Mouse (Mus musculus): ENCODE results near the gene Tomt. TPM values are rescaled to one million over a fixed set of nuclear protein-coding genes. Genes with fewer than 3 reads are reported as not detected.
"Not testable (repeated sequence)": the region's sequence is repeated elsewhere in the genome, so short reads cannot be mapped to it uniquely, and the experiment has no call there.

Gene Tomt
- polyA plus RNA-seq, 1 experiment from 2014 or later = 0.38 TPM

DNA sequence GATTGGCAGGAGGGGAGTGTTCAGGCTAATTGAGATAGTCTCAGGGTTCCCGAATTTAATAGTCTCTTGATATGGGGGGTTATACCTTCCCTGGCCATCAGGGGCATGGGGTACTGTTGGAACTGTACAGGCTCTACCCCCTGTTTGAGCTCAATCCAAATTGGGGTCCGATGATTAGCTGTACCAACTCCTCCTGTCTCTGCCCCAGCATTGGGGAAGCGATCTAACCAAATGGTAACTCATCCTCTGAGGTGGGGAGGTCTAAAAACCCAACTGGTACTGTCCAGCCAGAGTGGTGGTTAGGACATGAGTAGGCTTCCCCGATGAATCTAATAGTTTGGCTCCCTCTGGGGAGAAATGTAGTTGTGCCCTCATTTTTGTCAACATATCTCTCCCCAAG lies 30.8 kb upstream of the Tomt start:
- Histone ChIP-seq H3K36me3 (ENCODE audit: control insufficient read depth, insufficient read depth, low read length) (no peaks in the 10 kb centered on the region), H3K27me3 (replicated peaks; ENCODE audit: control insufficient read depth, insufficient read depth, low read length) (no peaks in the 10 kb centered on the region), H3K9ac (ENCODE audit: low read depth, low read length) (no peak overlapping the region), H3K4me3 (ENCODE audit: low read length) (no peak overlapping the region), H3K27ac (ENCODE audit: low read depth, low read length) (no peak overlapping the region), H3K9me3 (ENCODE audit: control insufficient read depth, low read length) (no peaks in the 10 kb centered on the region), H3K4me2 (ENCODE audit: low read length) (no peak overlapping the region), H3K4me1 (ENCODE audit: control insufficient read depth, insufficient read depth, low read depth, low read length) (peaks cover 22% of the 10 kb centered on the region)
- no peak for ATAC-seq
- 97% methylated on average over 4 of the region's 4 CpGs for WGBS

DNA sequence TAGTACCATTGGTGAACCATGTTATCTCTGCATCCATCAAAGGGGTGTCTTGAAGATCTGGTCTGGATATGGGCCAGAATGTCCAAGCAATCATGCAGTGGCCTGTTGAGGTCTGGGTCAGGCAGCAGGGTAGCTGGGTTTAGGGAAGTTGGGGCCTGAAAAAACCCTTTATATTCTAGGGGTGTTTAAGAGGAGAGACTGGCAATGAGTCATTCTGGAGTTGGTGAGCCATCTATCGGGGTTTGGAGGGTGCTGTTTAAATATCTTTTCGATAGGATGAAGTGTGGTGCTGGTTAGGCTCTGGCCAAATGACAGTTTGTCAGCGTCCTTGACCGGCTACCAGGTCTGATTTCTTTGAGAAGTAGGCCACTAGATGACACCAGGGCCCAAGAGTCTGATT lies 29.8 kb upstream of the Tomt start:
- ATAC-seq = no peak
- Histone ChIP-seq H3K27ac (ENCODE audit: low read depth, low read length) (no peak overlapping the region), H3K9me3 (ENCODE audit: control insufficient read depth, low read length) (no peaks in the 10 kb centered on the region), H3K4me1 (ENCODE audit: control insufficient read depth, insufficient read depth, low read depth, low read length) (peaks cover 22% of the 10 kb centered on the region), H3K4me2 (ENCODE audit: low read length) (no peak overlapping the region), H3K4me3 (ENCODE audit: low read length) (no peak overlapping the region), H3K36me3 (ENCODE audit: control insufficient read depth, insufficient read depth, low read length) (no peaks in the 10 kb centered on the region), H3K27me3 (replicated peaks; ENCODE audit: control insufficient read depth, insufficient read depth, low read length) (no peaks in the 10 kb centered on the region), H3K9ac (ENCODE audit: low read depth, low read length) (no peak overlapping the region)
- 94% methylated on average over 4 of the region's 4 CpGs for WGBS

DNA sequence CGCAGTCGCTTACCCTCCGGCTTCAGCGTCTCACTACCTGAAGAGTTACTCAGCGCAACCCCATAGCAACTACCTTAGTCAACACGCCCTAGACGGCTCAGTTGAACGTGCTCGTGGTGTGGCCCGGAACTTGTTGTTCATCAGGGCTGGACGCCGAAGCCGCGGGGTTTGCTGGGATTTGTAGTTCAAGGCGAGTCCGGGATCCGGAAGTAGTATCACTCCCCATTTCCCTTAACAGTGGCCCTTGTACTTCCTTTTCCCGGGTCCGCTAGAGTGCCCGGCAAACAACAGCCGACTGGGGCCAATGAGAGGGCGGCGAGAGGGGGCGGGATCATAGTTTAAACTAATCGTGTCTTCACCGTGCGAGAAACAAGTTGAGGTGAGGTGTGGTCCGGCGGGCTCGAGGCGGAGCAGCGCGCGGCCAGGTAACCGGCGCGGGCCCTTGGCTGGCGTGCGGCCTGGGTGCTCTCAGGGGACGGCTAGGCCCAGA lies 27.6 kb upstream of the Tomt start, which contains the start of the genes Lrrc51 and Numa1:
Lrrc51 (minus strand) TSS at position 145 of the 490 bp plus-strand sequence.
Numa1 (plus strand) TSS at position 361 of the 490 bp plus-strand sequence.
- Histone ChIP-seq H3K36me3 (ENCODE audit: control insufficient read depth, insufficient read depth, low read length) (no peaks in the 10 kb centered on the region), H3K27me3 (replicated peaks; ENCODE audit: control insufficient read depth, insufficient read depth, low read length) (no peaks in the 10 kb centered on the region), H3K4me2 (ENCODE audit: low read length) (peak within 1 kb of the TSS; percentile 75), H3K9me3 (ENCODE audit: control insufficient read depth, low read length) (no peaks in the 10 kb centered on the region), H3K9ac (ENCODE audit: low read depth, low read length) (peak within 1 kb of the TSS; percentile 72), H3K27ac (ENCODE audit: low read depth, low read length) (peak within 1 kb of the TSS; percentile 78), H3K4me1 (ENCODE audit: control insufficient read depth, insufficient read depth, low read depth, low read length) (peaks cover 22% of the 10 kb centered on the region), H3K4me3 (ENCODE audit: low read length) (peak within 1 kb of the TSS; percentile 71)
- under 1% methylated on average over 40 of the region's 40 CpGs for WGBS
- ATAC-seq = peak; percentile 99

DNA sequence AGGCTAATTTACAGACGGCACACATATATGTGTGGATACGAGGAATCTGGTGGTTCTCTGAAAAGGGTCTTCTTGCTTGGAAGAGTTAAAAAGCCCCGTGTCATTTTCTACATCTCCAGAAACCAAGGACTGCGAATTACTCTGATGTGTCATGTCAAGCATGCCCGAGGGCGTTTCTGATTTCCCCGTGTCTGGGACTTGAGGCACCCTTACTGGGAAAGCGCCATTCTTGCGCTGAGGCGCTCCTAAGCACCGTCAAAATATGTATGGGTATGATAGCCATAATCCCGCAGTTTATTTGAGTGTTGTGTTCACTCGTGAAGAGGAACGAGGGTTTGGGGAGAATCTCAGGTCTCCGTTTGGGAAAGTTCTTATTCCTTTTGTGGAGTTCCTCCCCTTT lies 27.1 kb upstream of the Tomt start:
- Histone ChIP-seq H3K36me3 (ENCODE audit: control insufficient read depth, insufficient read depth, low read length) (no peaks in the 10 kb centered on the region), H3K27me3 (replicated peaks; ENCODE audit: control insufficient read depth, insufficient read depth, low read length) (no peaks in the 10 kb centered on the region), H3K27ac (ENCODE audit: low read depth, low read length) (peak overlapping the region; percentile 49), H3K4me1 (ENCODE audit: control insufficient read depth, insufficient read depth, low read depth, low read length) (peaks cover 22% of the 10 kb centered on the region), H3K9me3 (ENCODE audit: control insufficient read depth, low read length) (no peaks in the 10 kb centered on the region), H3K4me2 (ENCODE audit: low read length) (peak overlapping the region; percentile 75), H3K4me3 (ENCODE audit: low read length) (peak overlapping the region; percentile 71), H3K9ac (ENCODE audit: low read depth, low read length) (peak overlapping the region; percentile 67)
- WGBS = 7% methylated on average over 15 of the region's 15 CpGs
- peak; percentile 35 for ATAC-seq

DNA sequence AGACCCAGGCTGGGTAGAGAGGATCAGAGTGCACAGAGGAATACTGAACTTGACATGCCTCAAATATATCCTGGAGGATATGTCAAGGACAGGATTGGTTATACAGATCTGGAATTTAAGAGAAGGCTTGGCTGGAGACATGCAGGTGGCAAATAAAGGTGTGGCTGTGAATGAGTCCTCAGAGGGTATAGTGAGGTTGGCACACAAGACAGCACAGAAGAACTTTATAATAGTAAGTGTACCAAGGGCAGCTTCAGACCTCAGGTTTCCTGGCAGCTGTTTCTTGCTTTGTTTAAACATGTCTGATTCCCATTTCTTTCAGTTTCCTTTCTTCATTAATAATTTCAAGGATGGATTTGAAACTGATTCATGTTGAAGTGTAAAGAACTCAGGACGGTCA lies 26.4 kb upstream of the Tomt start:
- peak overlapping the region; percentile 75; the same call in 1 of the 2 replicates for H3K4me2 ChIP-seq (ENCODE audit: low read length)
- no peak for ATAC-seq
- no peak overlapping the region for H3K9ac ChIP-seq (ENCODE audit: low read depth, low read length)

DNA sequence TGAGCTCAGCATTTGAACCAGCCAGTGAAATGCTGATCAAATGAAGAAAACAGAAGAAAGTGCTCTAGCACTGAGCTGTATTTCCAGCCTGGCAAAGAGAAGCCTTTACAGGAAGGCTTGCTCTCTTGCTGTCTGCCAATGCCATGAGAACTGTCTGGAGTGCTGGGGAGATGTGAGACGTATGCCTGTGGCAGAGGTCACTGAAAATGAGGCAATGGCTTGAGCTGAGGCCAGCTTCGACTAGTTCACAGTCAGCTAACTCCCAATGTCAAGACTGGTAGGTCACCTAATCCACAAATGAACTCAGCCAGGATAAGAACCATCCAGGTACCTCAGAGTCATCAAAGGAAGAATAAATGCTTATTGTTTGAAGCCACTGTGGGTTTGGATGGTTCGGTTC lies 21.9 kb upstream of the Tomt start:
- 91% methylated on average over 3 of the region's 3 CpGs for WGBS
- no peak overlapping the region for H3K9ac ChIP-seq (ENCODE audit: low read depth, low read length)
- no peak overlapping the region for H3K27ac ChIP-seq (ENCODE audit: low read depth, low read length)
- H3K4me3 ChIP-seq (ENCODE audit: low read length) = no peak overlapping the region
- ATAC-seq = no peak
- no peaks in the 10 kb centered on the region for H3K27me3 ChIP-seq (replicated peaks; ENCODE audit: control insufficient read depth, insufficient read depth, low read length)
- H3K4me2 ChIP-seq (ENCODE audit: low read length) = no peak overlapping the region
- H3K4me1 ChIP-seq (ENCODE audit: control insufficient read depth, insufficient read depth, low read depth, low read length) = peaks cover 6% of the 10 kb centered on the region; the same call in 1 of the 2 replicates
- no peaks in the 10 kb centered on the region for H3K36me3 ChIP-seq (ENCODE audit: control insufficient read depth, insufficient read depth, low read length)
- H3K9me3 ChIP-seq (ENCODE audit: control insufficient read depth, low read length) = no peaks in the 10 kb centered on the region

More for the DNA sequence above, 26.4 kb upstream of the Tomt start:
- Histone ChIP-seq H3K9me3 (ENCODE audit: control insufficient read depth, low read length) (no peaks in the 10 kb centered on the region), H3K27me3 (replicated peaks; ENCODE audit: control insufficient read depth, insufficient read depth, low read length) (no peaks in the 10 kb centered on the region), H3K36me3 (ENCODE audit: control insufficient read depth, insufficient read depth, low read length) (no peaks in the 10 kb centered on the region), H3K27ac (ENCODE audit: low read depth, low read length) (no peak overlapping the region), H3K4me1 (ENCODE audit: control insufficient read depth, insufficient read depth, low read depth, low read length) (peaks cover 22% of the 10 kb centered on the region), H3K4me3 (ENCODE audit: low read length) (no peak overlapping the region)
- 95% methylated on average over 1 of the region's 1 CpGs for WGBS

DNA sequence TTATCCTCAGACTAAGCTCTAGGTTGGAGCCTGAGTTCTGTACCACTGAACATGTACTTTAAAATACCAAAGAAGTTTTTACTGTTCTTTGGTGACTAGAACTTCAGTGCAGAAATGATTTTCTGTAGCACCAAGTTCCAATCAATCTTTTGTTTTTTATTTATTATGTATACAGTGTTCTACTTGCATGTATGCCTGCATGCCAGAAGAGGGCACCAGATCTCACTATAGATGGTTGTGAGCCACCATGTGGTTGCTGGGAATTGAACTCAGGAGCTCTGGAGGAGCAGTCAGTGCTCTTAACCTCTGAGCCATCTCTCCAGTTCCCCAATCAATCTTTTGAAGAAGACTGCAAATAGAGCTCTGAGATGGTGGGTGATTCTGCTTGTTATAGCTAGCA lies 19.7 kb upstream of the Tomt start:
- H3K27me3 ChIP-seq (replicated peaks; ENCODE audit: control insufficient read depth, insufficient read depth, low read length); H3K4me3 ChIP-seq (ENCODE audit: low read length); H3K9me3 ChIP-seq (ENCODE audit: control insufficient read depth, low read length); H3K27ac ChIP-seq (ENCODE audit: low read depth, low read length); H3K4me1 ChIP-seq (ENCODE audit: control insufficient read depth, insufficient read depth, low read depth, low read length); H3K36me3 ChIP-seq (ENCODE audit: control insufficient read depth, insufficient read depth, low read length); H3K4me2 ChIP-seq (ENCODE audit: low read length); ATAC-seq; H3K9ac ChIP-seq (ENCODE audit: low read depth, low read length): not testable (repeated sequence)

DNA sequence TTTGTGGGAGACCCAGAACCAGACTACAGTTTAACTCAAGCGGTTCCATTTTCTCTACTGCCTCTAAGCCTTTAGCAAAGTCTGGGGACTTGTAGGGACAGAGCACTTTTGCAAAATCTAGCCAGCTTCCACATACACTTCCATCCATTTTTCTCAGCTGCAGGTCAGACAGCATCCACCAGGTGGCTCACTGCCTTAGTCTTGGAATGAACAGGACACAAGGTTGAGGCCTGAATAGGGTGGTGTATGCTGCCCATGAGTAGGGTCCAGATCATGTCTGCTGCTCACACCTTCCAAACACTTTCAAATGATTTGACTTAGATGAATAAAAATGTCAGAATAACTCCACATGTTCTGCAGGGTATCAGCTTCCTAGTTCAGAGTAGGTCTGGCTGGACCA lies 11.9 kb upstream of the Tomt start:
- H3K4me2 ChIP-seq (ENCODE audit: low read length) = no peak overlapping the region
- peaks cover 7% of the 10 kb centered on the region for H3K36me3 ChIP-seq (ENCODE audit: control insufficient read depth, insufficient read depth, low read length)
- peak; percentile 86 for ATAC-seq
- H3K4me3 ChIP-seq (ENCODE audit: low read length) = no peak overlapping the region
- no peaks in the 10 kb centered on the region for H3K9me3 ChIP-seq (ENCODE audit: control insufficient read depth, low read length)
- H3K27me3 ChIP-seq (replicated peaks; ENCODE audit: control insufficient read depth, insufficient read depth, low read length) = no peaks in the 10 kb centered on the region
- no peaks in the 10 kb centered on the region for H3K4me1 ChIP-seq (ENCODE audit: control insufficient read depth, insufficient read depth, low read depth, low read length)
- no peak overlapping the region for H3K9ac ChIP-seq (ENCODE audit: low read depth, low read length)
- 11% methylated on average over 1 of the region's 1 CpGs for WGBS
- H3K27ac ChIP-seq (ENCODE audit: low read depth, low read length) = no peak overlapping the region

DNA sequence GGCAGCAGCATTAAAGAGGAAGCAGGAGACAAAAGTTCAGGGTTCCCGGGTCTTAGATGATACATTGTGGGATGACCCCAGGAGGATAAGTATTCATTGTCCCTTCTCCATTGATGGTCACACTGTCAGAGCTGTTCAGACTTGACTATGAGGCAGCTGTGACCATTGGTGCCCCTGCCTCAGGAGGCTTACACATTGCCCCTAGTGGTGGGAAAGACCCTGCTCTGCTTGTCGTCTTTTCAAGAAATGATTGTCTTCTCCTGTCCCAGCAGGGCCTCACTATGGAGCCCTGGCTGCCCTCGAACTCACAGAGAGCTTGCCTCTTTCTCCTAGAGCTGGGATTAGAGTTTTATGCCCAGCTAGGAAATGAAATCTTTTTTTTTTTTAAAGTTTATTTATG lies 5.8 kb upstream of the Tomt start:
- Histone ChIP-seq H3K27ac (ENCODE audit: low read depth, low read length) (no peak overlapping the region), H3K4me3 (ENCODE audit: low read length) (no peak overlapping the region), H3K36me3 (ENCODE audit: control insufficient read depth, insufficient read depth, low read length) (peaks cover 22% of the 10 kb centered on the region), H3K4me2 (ENCODE audit: low read length) (no peak overlapping the region), H3K9ac (ENCODE audit: low read depth, low read length) (no peak overlapping the region), H3K27me3 (replicated peaks; ENCODE audit: control insufficient read depth, insufficient read depth, low read length) (no peaks in the 10 kb centered on the region), H3K4me1 (ENCODE audit: control insufficient read depth, insufficient read depth, low read depth, low read length) (peaks cover 9% of the 10 kb centered on the region), H3K9me3 (ENCODE audit: control insufficient read depth, low read length) (no peaks in the 10 kb centered on the region)
- 59% methylated on average over 3 of the region's 3 CpGs for WGBS
- ATAC-seq = no peak

DNA sequence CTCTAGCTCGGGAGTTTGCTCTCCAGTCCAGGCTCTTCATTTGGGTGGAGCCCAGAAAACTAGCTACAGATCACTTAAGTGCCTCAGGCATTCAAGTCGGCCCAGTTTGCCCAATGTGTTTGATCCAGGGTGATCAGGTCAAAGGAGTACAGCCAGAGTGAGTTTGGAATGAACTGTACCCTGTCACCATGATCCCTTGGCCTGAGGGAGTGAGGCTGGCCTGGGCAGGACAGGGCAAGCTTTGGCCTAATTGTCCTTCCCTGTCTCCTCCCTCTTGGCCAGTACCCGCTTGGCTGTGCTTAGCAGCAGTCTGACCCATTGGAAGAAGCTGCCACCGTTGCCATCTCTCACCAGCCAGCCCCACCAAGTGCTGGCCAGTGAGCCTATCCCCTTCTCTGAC lies 4.0 kb upstream of the Tomt start:
- no peak overlapping the region for H3K27ac ChIP-seq (ENCODE audit: low read depth, low read length)
- no peaks in the 10 kb centered on the region for H3K27me3 ChIP-seq (replicated peaks; ENCODE audit: control insufficient read depth, insufficient read depth, low read length)
- no peak overlapping the region for H3K4me3 ChIP-seq (ENCODE audit: low read length)
- peaks cover 22% of the 10 kb centered on the region for H3K36me3 ChIP-seq (ENCODE audit: control insufficient read depth, insufficient read depth, low read length)
- no peak for ATAC-seq
- H3K4me2 ChIP-seq (ENCODE audit: low read length) = no peak overlapping the region
- H3K9me3 ChIP-seq (ENCODE audit: control insufficient read depth, low read length) = no peaks in the 10 kb centered on the region
- peaks cover 18% of the 10 kb centered on the region for H3K4me1 ChIP-seq (ENCODE audit: control insufficient read depth, insufficient read depth, low read depth, low read length)
- H3K9ac ChIP-seq (ENCODE audit: low read depth, low read length) = no peak overlapping the region
- 91% methylated on average over 4 of the region's 4 CpGs for WGBS
